Mouse (Mus musculus): ENCODE results near the gene Ovol3. TPM values are rescaled to one million over a fixed set of nuclear protein-coding genes. Genes with fewer than 3 reads are reported as not detected.

Gene Ovol3
- polyA plus RNA-seq, 1 experiment = not detected

GRCm38 (mm10) chr7:30188344-30189115 is 47.0 kb downstream of the Ovol3 start:
- Histone ChIP-seq H3K4me1 (ENCODE audit: control insufficient read depth, insufficient read depth, low read length) (peaks cover 5% of the 10 kb centered on the region), H3K4me3 (ENCODE audit: insufficient read depth, low read length) (no peak overlapping the region), H3K27ac (ENCODE audit: insufficient read depth, low read depth, low read length) (no peak overlapping the region)
- TF ChIP-seq CTCF (IDR thresholded peaks at IDR 0.05; ENCODE audit: low read depth, low read length) (no peak), POLR2A (IDR thresholded peaks at IDR 0.05; ENCODE audit: borderline replicate concordance, low read depth, low read length) (no peak)

- TF ChIP-seq POLR2A (IDR thresholded peaks at IDR 0.05; ENCODE audit: borderline replicate concordance, low read depth, low read length) (no peak), CTCF (IDR thresholded peaks at IDR 0.05; ENCODE audit: low read depth, low read length) (no peak)
- H3K27ac ChIP-seq (ENCODE audit: insufficient read depth, low read depth, low read length) = no peak overlapping the region
- no peaks in the 10 kb centered on the region for H3K4me1 ChIP-seq (ENCODE audit: control insufficient read depth, insufficient read depth, low read length)
- H3K4me3 ChIP-seq (ENCODE audit: insufficient read depth, low read length) = no peak overlapping the region
These were observed 50.7 kb downstream of the Ovol3 start for GRCm38 (mm10) chr7:30184641-30185348.

- TF ChIP-seq CTCF (IDR thresholded peaks at IDR 0.05; ENCODE audit: low read depth, low read length) (no peak), POLR2A (IDR thresholded peaks at IDR 0.05; ENCODE audit: borderline replicate concordance, low read depth, low read length) (no peak)
- Histone ChIP-seq H3K27ac (ENCODE audit: insufficient read depth, low read depth, low read length) (no peak within 1 kb of the TSS; the same call in 1 of the 2 replicates), H3K4me3 (ENCODE audit: insufficient read depth, low read length) (peak within 1 kb of the TSS; percentile 55), H3K4me1 (ENCODE audit: control insufficient read depth, insufficient read depth, low read length) (no peaks in the 10 kb centered on the region)
These were observed 51.6 kb downstream of the Ovol3 start, which contains the start of gene Cox7a1 for GRCm38 (mm10) chr7:30183879-30184289. Gene Cox7a1, plus strand, starts transcription at chr7:30184144.

Other genes starting within 250 kb of the Ovol3 start
- gene Zfp14, start 184.3 kb downstream of the Ovol3 start, polyA plus RNA-seq (2012; ENCODE audit: insufficient read depth, insufficient read length, missing spikeins) = 4.1 and 5.0 TPM in 2 replicates
- gene Zfp82, start 162.8 kb downstream of the Ovol3 start, polyA plus RNA-seq (2012; ENCODE audit: insufficient read depth, insufficient read length, missing spikeins) = 3.9 and 4.6 TPM in 2 replicates
- not detected in 2 replicates for gene Gm26920, start 145.3 kb downstream of the Ovol3 start, polyA plus RNA-seq (2012; ENCODE audit: insufficient read depth, insufficient read length, missing spikeins)
- gene Zfp566, start 145.2 kb downstream of the Ovol3 start, polyA plus RNA-seq (2012; ENCODE audit: insufficient read depth, insufficient read length, missing spikeins) = 1.6 and 2.8 TPM in 2 replicates
- gene Zfp260, start 140.9 kb downstream of the Ovol3 start, polyA plus RNA-seq (2012; ENCODE audit: insufficient read depth, insufficient read length, missing spikeins) = 40.2 and 49.9 TPM in 2 replicates
- gene Zfp382, start 113.8 kb downstream of the Ovol3 start, polyA plus RNA-seq (2012; ENCODE audit: insufficient read depth, insufficient read length, missing spikeins) = 7.7 and 8.9 TPM in 2 replicates
- gene Zfp146, start 66.0 kb downstream of the Ovol3 start, polyA plus RNA-seq (2012; ENCODE audit: insufficient read depth, insufficient read length, missing spikeins) = 19.9 and 22.9 TPM in 2 replicates
- gene Cox7a1, start 51.6 kb downstream of the Ovol3 start, polyA plus RNA-seq (2012; ENCODE audit: insufficient read depth, insufficient read length, missing spikeins) = 8.0 and 14.3 TPM in 2 replicates
- 501 and 572 TPM in 2 replicates for gene Capns1, start 36.9 kb downstream of the Ovol3 start, polyA plus RNA-seq (2012; ENCODE audit: insufficient read depth, insufficient read length, missing spikeins)
- 47.6 and 50.3 TPM in 2 replicates for gene Polr2i, start 3.8 kb downstream of the Ovol3 start, polyA plus RNA-seq (2012; ENCODE audit: insufficient read depth, insufficient read length, missing spikeins)
- 83.3 and 108 TPM in 2 replicates for gene Tbcb, start 3.5 kb downstream of the Ovol3 start, polyA plus RNA-seq (2012; ENCODE audit: insufficient read depth, insufficient read length, missing spikeins)
- gene Thap8, start 44.4 kb upstream of the Ovol3 start, polyA plus RNA-seq (2012; ENCODE audit: insufficient read depth, insufficient read length, missing spikeins) = 0.55 and 1.0 TPM in 2 replicates
- 21.4 and 25.8 TPM in 2 replicates for gene Wdr62, start 44.7 kb upstream of the Ovol3 start, polyA plus RNA-seq (2012; ENCODE audit: insufficient read depth, insufficient read length, missing spikeins)
- 0.49 and 1.7 TPM in 2 replicates for gene Clip3, start 56.0 kb upstream of the Ovol3 start, polyA plus RNA-seq (2012; ENCODE audit: insufficient read depth, insufficient read length, missing spikeins)
- 32.8 and 39.9 TPM in 2 replicates for gene Alkbh6, start 73.0 kb upstream of the Ovol3 start, polyA plus RNA-seq (2012; ENCODE audit: insufficient read depth, insufficient read length, missing spikeins)
- gene Syne4, start 79.1 kb upstream of the Ovol3 start, polyA plus RNA-seq (2012; ENCODE audit: insufficient read depth, insufficient read length, missing spikeins) = 1.2 TPM in 1 of 2 replicates, not detected in the other
- not detected in 2 replicates for gene E130208F15Rik, start 86.0 kb upstream of the Ovol3 start, polyA plus RNA-seq (2012; ENCODE audit: insufficient read depth, insufficient read length, missing spikeins)
- gene Sdhaf1, start 88.2 kb upstream of the Ovol3 start, polyA plus RNA-seq (2012; ENCODE audit: insufficient read depth, insufficient read length, missing spikeins) = 4.5 and 4.6 TPM in 2 replicates
- gene Lrfn3, start 127.0 kb upstream of the Ovol3 start, polyA plus RNA-seq (2012; ENCODE audit: insufficient read depth, insufficient read length, missing spikeins) = not detected in 2 replicates
- gene Tyrobp, start 178.0 kb upstream of the Ovol3 start, polyA plus RNA-seq (2012; ENCODE audit: insufficient read depth, insufficient read length, missing spikeins) = 3,702 and 3,978 TPM in 2 replicates
- 53.0 and 56.7 TPM in 2 replicates for gene Hcst, start 184.1 kb upstream of the Ovol3 start, polyA plus RNA-seq (2012; ENCODE audit: insufficient read depth, insufficient read length, missing spikeins)
- 18.6 and 22.4 TPM in 2 replicates for gene Nfkbid, start 186.0 kb upstream of the Ovol3 start, polyA plus RNA-seq (2012; ENCODE audit: insufficient read depth, insufficient read length, missing spikeins)
- 2.0 and 2.3 TPM in 2 replicates for gene Aplp1, start 209.8 kb upstream of the Ovol3 start, polyA plus RNA-seq (2012; ENCODE audit: insufficient read depth, insufficient read length, missing spikeins)
- gene Kirrel2, start 222.0 kb upstream of the Ovol3 start, polyA plus RNA-seq (2012; ENCODE audit: insufficient read depth, insufficient read length, missing spikeins) = not detected in 2 replicates
- gene Nphs1, start 222.6 kb upstream of the Ovol3 start, polyA plus RNA-seq (2012; ENCODE audit: insufficient read depth, insufficient read length, missing spikeins) = not detected in 2 replicates